Mouse (Mus musculus): ENCODE results near the gene Haus2. TPM values are rescaled to one million over a fixed set of nuclear protein-coding genes. Genes with fewer than 3 reads are reported as not detected.
A peak's percentile ranks its signal among the peaks of the same experiment; 100 is the strongest.
"Not testable (repeated sequence)": the region's sequence is repeated elsewhere in the genome, so short reads cannot be mapped to it uniquely, and the experiment has no call there.

Gene Haus2
- polyA plus RNA-seq, 1 experiment from 2014 or later = 43.2 TPM

GRCm38 (mm10) chr2:120567798-120568320 is 41.3 kb upstream of the Haus2 start:
- peak; percentile 74 for ATAC-seq (replicated peaks; ENCODE audit: low FRiP score)
- Histone ChIP-seq H3K4me2 (ENCODE audit: low read depth, low read length, severe bottlenecking) (peak overlapping the region; percentile 71), H3K4me3 (ENCODE audit: low read depth, low read length) (peak overlapping the region; percentile 58), H3K9me3 (ENCODE audit: control insufficient read depth, low read length) (no peaks in the 10 kb centered on the region), H3K27me3 (ENCODE audit: control insufficient read depth, insufficient read depth, low read length) (no peaks in the 10 kb centered on the region), H3K27ac (ENCODE audit: low read depth, low read length) (no peak overlapping the region), H3K9ac (ENCODE audit: low read length) (peak overlapping the region; percentile 70), H3K4me1 (replicated peaks; ENCODE audit: control insufficient read depth, insufficient read depth, low read length) (peaks cover under 1% of the 10 kb centered on the region; the same call in 1 of the 2 replicates), H3K36me3 (ENCODE audit: control insufficient read depth, insufficient read depth, low read length) (no peaks in the 10 kb centered on the region)
- under 1% methylated on average over 22 of the region's 22 CpGs for WGBS
- no peak for DNase-seq (ENCODE audit: low spot score)

GRCm38 (mm10) chr2:120571081-120571480 is 38.1 kb upstream of the Haus2 start:
- H3K9me3 ChIP-seq (ENCODE audit: control insufficient read depth, low read length) = no peaks in the 10 kb centered on the region
- no peak overlapping the region for H3K4me3 ChIP-seq (ENCODE audit: low read depth, low read length)
- no peaks in the 10 kb centered on the region for H3K27me3 ChIP-seq (ENCODE audit: control insufficient read depth, insufficient read depth, low read length)
- DNase-seq (ENCODE audit: low spot score) (no peak), ATAC-seq (replicated peaks; ENCODE audit: low FRiP score) (no peak)
- 96% methylated on average over 3 of the region's 3 CpGs for WGBS
- H3K36me3 ChIP-seq (ENCODE audit: control insufficient read depth, insufficient read depth, low read length) = no peaks in the 10 kb centered on the region
- no peak overlapping the region for H3K4me2 ChIP-seq (ENCODE audit: low read depth, low read length, severe bottlenecking)
- no peaks in the 10 kb centered on the region for H3K4me1 ChIP-seq (replicated peaks; ENCODE audit: control insufficient read depth, insufficient read depth, low read length)
- H3K9ac ChIP-seq (ENCODE audit: low read length) = no peak overlapping the region
- no peak overlapping the region for H3K27ac ChIP-seq (ENCODE audit: low read depth, low read length)

- DNase-seq (ENCODE audit: low spot score); H3K9ac ChIP-seq (ENCODE audit: low read length); H3K9me3 ChIP-seq (ENCODE audit: control insufficient read depth, low read length); H3K27ac ChIP-seq (ENCODE audit: low read depth, low read length); ATAC-seq (replicated peaks; ENCODE audit: low FRiP score); H3K36me3 ChIP-seq (ENCODE audit: control insufficient read depth, insufficient read depth, low read length); H3K4me1 ChIP-seq (replicated peaks; ENCODE audit: control insufficient read depth, insufficient read depth, low read length); H3K27me3 ChIP-seq (ENCODE audit: control insufficient read depth, insufficient read depth, low read length); H3K4me2 ChIP-seq (ENCODE audit: low read depth, low read length, severe bottlenecking); H3K4me3 ChIP-seq (ENCODE audit: low read depth, low read length): not testable (repeated sequence)
- WGBS = 95% methylated on average over 3 of the region's 3 CpGs
Observed at GRCm38 (mm10) chr2:120572161-120572560, 37.0 kb upstream of the Haus2 start.

GRCm38 (mm10) chr2:120575121-120575520 is 34.1 kb upstream of the Haus2 start:
- no peaks in the 10 kb centered on the region for H3K9me3 ChIP-seq (ENCODE audit: control insufficient read depth, low read length)
- H3K36me3 ChIP-seq (ENCODE audit: control insufficient read depth, insufficient read depth, low read length) = no peaks in the 10 kb centered on the region
- no peak overlapping the region for H3K27ac ChIP-seq (ENCODE audit: low read depth, low read length)
- no peak overlapping the region for H3K9ac ChIP-seq (ENCODE audit: low read length)
- WGBS = 90% methylated on average over 3 of the region's 3 CpGs
- no peak overlapping the region for H3K4me2 ChIP-seq (ENCODE audit: low read depth, low read length, severe bottlenecking)
- DNase-seq (ENCODE audit: low spot score) = no peak
- no peak overlapping the region for H3K4me3 ChIP-seq (ENCODE audit: low read depth, low read length)
- no peak for ATAC-seq (replicated peaks; ENCODE audit: low FRiP score)
- H3K27me3 ChIP-seq (ENCODE audit: control insufficient read depth, insufficient read depth, low read length) = no peaks in the 10 kb centered on the region
- H3K4me1 ChIP-seq (replicated peaks; ENCODE audit: control insufficient read depth, insufficient read depth, low read length) = no peaks in the 10 kb centered on the region

- DNase-seq (ENCODE audit: low spot score) (no peak), ATAC-seq (replicated peaks; ENCODE audit: low FRiP score) (no peak)
- H3K4me1 ChIP-seq (replicated peaks; ENCODE audit: control insufficient read depth, insufficient read depth, low read length) = no peaks in the 10 kb centered on the region
- no peaks in the 10 kb centered on the region for H3K36me3 ChIP-seq (ENCODE audit: control insufficient read depth, insufficient read depth, low read length)
- 89% methylated on average over 2 of the region's 2 CpGs for WGBS
- H3K27me3 ChIP-seq (ENCODE audit: control insufficient read depth, insufficient read depth, low read length) = no peaks in the 10 kb centered on the region
- no peak overlapping the region for H3K27ac ChIP-seq (ENCODE audit: low read depth, low read length)
- no peak overlapping the region for H3K4me2 ChIP-seq (ENCODE audit: low read depth, low read length, severe bottlenecking)
- no peak overlapping the region for H3K9ac ChIP-seq (ENCODE audit: low read length)
- no peak overlapping the region for H3K4me3 ChIP-seq (ENCODE audit: low read depth, low read length)
- H3K9me3 ChIP-seq (ENCODE audit: control insufficient read depth, low read length) = no peaks in the 10 kb centered on the region
Observed at GRCm38 (mm10) chr2:120575978-120576377, 33.2 kb upstream of the Haus2 start.

- Histone ChIP-seq H3K9ac (ENCODE audit: low read length) (no peak overlapping the region), H3K36me3 (ENCODE audit: control insufficient read depth, insufficient read depth, low read length) (no peaks in the 10 kb centered on the region), H3K4me3 (ENCODE audit: low read depth, low read length) (no peak overlapping the region), H3K27me3 (ENCODE audit: control insufficient read depth, insufficient read depth, low read length) (no peaks in the 10 kb centered on the region), H3K27ac (ENCODE audit: low read depth, low read length) (no peak overlapping the region), H3K4me2 (ENCODE audit: low read depth, low read length, severe bottlenecking) (no peak overlapping the region), H3K9me3 (ENCODE audit: control insufficient read depth, low read length) (no peaks in the 10 kb centered on the region), H3K4me1 (replicated peaks; ENCODE audit: control insufficient read depth, insufficient read depth, low read length) (no peaks in the 10 kb centered on the region)
- 85% methylated on average over 4 of the region's 4 CpGs for WGBS
- DNase-seq (ENCODE audit: low spot score) (no peak), ATAC-seq (replicated peaks; ENCODE audit: low FRiP score) (no peak)
Observed at GRCm38 (mm10) chr2:120577799-120578198, 31.4 kb upstream of the Haus2 start.

GRCm38 (mm10) chr2:120578286-120578685 is 30.9 kb upstream of the Haus2 start:
- Histone ChIP-seq H3K4me1 (replicated peaks; ENCODE audit: control insufficient read depth, insufficient read depth, low read length) (no peaks in the 10 kb centered on the region), H3K9ac (ENCODE audit: low read length) (no peak overlapping the region), H3K4me2 (ENCODE audit: low read depth, low read length, severe bottlenecking) (no peak overlapping the region), H3K27me3 (ENCODE audit: control insufficient read depth, insufficient read depth, low read length) (no peaks in the 10 kb centered on the region), H3K9me3 (ENCODE audit: control insufficient read depth, low read length) (no peaks in the 10 kb centered on the region), H3K4me3 (ENCODE audit: low read depth, low read length) (no peak overlapping the region), H3K27ac (ENCODE audit: low read depth, low read length) (no peak overlapping the region), H3K36me3 (ENCODE audit: control insufficient read depth, insufficient read depth, low read length) (no peaks in the 10 kb centered on the region)
- ATAC-seq (replicated peaks; ENCODE audit: low FRiP score) (no peak), DNase-seq (ENCODE audit: low spot score) (no peak)
- 84% methylated on average over 5 of the region's 5 CpGs for WGBS

GRCm38 (mm10) chr2:120589759-120590158 is 19.4 kb upstream of the Haus2 start:
- Histone ChIP-seq H3K36me3 (ENCODE audit: control insufficient read depth, insufficient read depth, low read length) (no peaks in the 10 kb centered on the region), H3K4me2 (ENCODE audit: low read depth, low read length, severe bottlenecking) (no peak overlapping the region), H3K9me3 (ENCODE audit: control insufficient read depth, low read length) (no peaks in the 10 kb centered on the region), H3K27me3 (ENCODE audit: control insufficient read depth, insufficient read depth, low read length) (no peaks in the 10 kb centered on the region), H3K27ac (ENCODE audit: low read depth, low read length) (no peak overlapping the region), H3K4me3 (ENCODE audit: low read depth, low read length) (no peak overlapping the region), H3K4me1 (replicated peaks; ENCODE audit: control insufficient read depth, insufficient read depth, low read length) (no peaks in the 10 kb centered on the region), H3K9ac (ENCODE audit: low read length) (no peak overlapping the region)
- DNase-seq (ENCODE audit: low spot score) (no peak), ATAC-seq (replicated peaks; ENCODE audit: low FRiP score) (no peak)
- WGBS = 86% methylated on average over 5 of the region's 5 CpGs

GRCm38 (mm10) chr2:120592227-120592626 is 17.0 kb upstream of the Haus2 start:
- DNase-seq (ENCODE audit: low spot score) (no peak), ATAC-seq (replicated peaks; ENCODE audit: low FRiP score) (no peak)
- Histone ChIP-seq H3K4me2 (ENCODE audit: low read depth, low read length, severe bottlenecking) (no peak overlapping the region), H3K4me1 (replicated peaks; ENCODE audit: control insufficient read depth, insufficient read depth, low read length) (no peaks in the 10 kb centered on the region), H3K36me3 (ENCODE audit: control insufficient read depth, insufficient read depth, low read length) (no peaks in the 10 kb centered on the region), H3K27ac (ENCODE audit: low read depth, low read length) (no peak overlapping the region), H3K9ac (ENCODE audit: low read length) (no peak overlapping the region), H3K4me3 (ENCODE audit: low read depth, low read length) (no peak overlapping the region), H3K9me3 (ENCODE audit: control insufficient read depth, low read length) (no peaks in the 10 kb centered on the region), H3K27me3 (ENCODE audit: control insufficient read depth, insufficient read depth, low read length) (no peaks in the 10 kb centered on the region)
- 97% methylated on average over 1 of the region's 1 CpGs for whole genome bisulfite sequencing

Measured in forebrain, embryonic 11.5 days (tissue).